Mouse (Mus musculus) midbrain, embryonic 14.5 days (tissue): ENCODE results near the gene Tbc1d8b. TPM values are rescaled to one million over a fixed set of nuclear protein-coding genes. Genes with fewer than 3 reads are reported as not detected.

ENCODE experiments used
- polyA plus RNA-seq: library from polyadenylated mRNA; unstranded; fragments of >200 nt; fragmentation: Nextera tagmentation; extraction: Ambion mirVana; gene quantifications from 2 replicates; pipeline ENCODE4 v1.2.1, GENCODE M21; 2014

The Tbc1d8b gene
- polyA plus RNA-seq, 1 experiment from 2014 or later, result 0.21 TPM

Other genes starting within 250 kb of the Tbc1d8b start
- 1.2 and 1.5 TPM in 2 replicates for gene D330045A20Rik, start 204.6 kb upstream of the Tbc1d8b start, polyA plus RNA-seq
- gene Rnf128, start 121.7 kb upstream of the Tbc1d8b start, polyA plus RNA-seq, result 3.6 and 4.2 TPM in 2 replicates
- not detected in 2 replicates for gene Gm15013, start 29.5 kb downstream of the Tbc1d8b start, polyA plus RNA-seq
- not detected in 2 replicates for gene Ripply1, start 97.4 kb downstream of the Tbc1d8b start, polyA plus RNA-seq
- gene Cldn2, start 115.8 kb downstream of the Tbc1d8b start, polyA plus RNA-seq, result 0.09 and 0.20 TPM in 2 replicates
- 3.2 and 4.2 TPM in 2 replicates for gene Morc4, start 186.7 kb downstream of the Tbc1d8b start, polyA plus RNA-seq